In genomic region chr4:127482461-127482860, GRCm38 (mm10) we compare ENCODE assay signal across 27 mouse cellular contexts.
DNase-seq lines count a peak whose midpoint lies in the region; ATAC-seq and TF ChIP-seq lines count a peak whose summit lies in the region.
"Had no signal": no experiment of that assay in that cellular context is flagged by ENCODE, and none has a peak within 500 bp of the region (broad histone marks: within the 10 kb centered on the region; RNA-seq: fewer than 3 reads in every experiment).

No protein-coding gene starts in this region.

- no peaks in the 10 kb centered on the region for H3K36me3 ChIP-seq in embryonic facial prominence, embryonic 11.5 days (replicated peaks; ENCODE audit: control insufficient read depth, insufficient read depth, low read depth, low read length)
- no peaks in the 10 kb centered on the region for H3K36me3 ChIP-seq in embryonic facial prominence, embryonic 10.5 days (replicated peaks)
- no peaks in the 10 kb centered on the region for H3K36me3 ChIP-seq in embryonic facial prominence, embryonic 12.5 days
- H3K36me3 ChIP-seq: embryonic facial prominence, embryonic 13.5 days; embryonic facial prominence, embryonic 15.5 days; forebrain, embryonic 15.5 days; G1E had no signal

- ATAC-seq in embryonic facial prominence, embryonic 11.5 days (replicated peaks; ENCODE audit: insufficient number of reproducible peaks, low FRiP score, low TSS enrichment, low read depth): 0 out of 2 replicates have a peak, but pooled peaks have one; percentile 34
- ATAC-seq in embryonic facial prominence, embryonic 12.5 days (ENCODE audit: insufficient number of reproducible peaks, insufficient read depth, low FRiP score, low TSS enrichment): peak; percentile 49; the same call in 1 of the 2 replicates
- ATAC-seq: activated CD4-positive, CD25-positive, alpha-beta regulatory T cell, adult 4 months; CD4-positive, CD25-positive, alpha-beta regulatory T cell, adult 4 months; forebrain, embryonic 13.5 days; forebrain, embryonic 15.5 days; forebrain, postnatal 0 days; Patski had no signal

- H3K4me1 ChIP-seq in embryonic facial prominence, embryonic 11.5 days (ENCODE audit: control insufficient read depth, insufficient read depth, low read length): no peaks in the 10 kb centered on the region
- H3K4me1 ChIP-seq in embryonic facial prominence, embryonic 10.5 days: peaks cover 14% of the 10 kb centered on the region
- no peaks in the 10 kb centered on the region for H3K4me1 ChIP-seq in embryonic facial prominence, embryonic 12.5 days
- no peaks in the 10 kb centered on the region for H3K4me1 ChIP-seq in lung, adult 2 months (ENCODE audit: control insufficient read depth, insufficient read depth, low read length)
- H3K4me1 ChIP-seq: embryonic facial prominence, embryonic 13.5 days; embryonic facial prominence, embryonic 15.5 days; forebrain, embryonic 13.5 days; forebrain, embryonic 15.5 days had no signal

- DNase-seq in embryo, embryonic 10 days (ENCODE audit: low spot score): peak; percentile 21
- no peak for DNase-seq in embryo, embryonic 9.5 days (ENCODE audit: extremely low spot score)
- no peak for DNase-seq in embryonic facial prominence, embryonic 11.5 days (ENCODE audit: low spot score)
- DNase-seq in embryonic facial prominence, embryonic 10.5 days (ENCODE audit: low spot score): no peak
- DNase-seq in retina, postnatal 1 day: peak; percentile 72
- no peak for DNase-seq in lung, adult 2 months
- DNase-seq: adrenal gland, adult 8-10 months; adrenal gland, postnatal 14 days; adrenal gland, postnatal 36 days; B cell, adult 2 months; cerebellum, adult 11-12 months; cerebellum, adult 2 months; cerebellum, adult 9-10 months; cerebellum, postnatal 10 days; cerebellum, postnatal 25 days; forebrain, postnatal 0 days had no signal

- WGBS in embryonic facial prominence, embryonic 11.5 days: 49% methylated on average over 4 of the region's 4 CpGs
- 55% methylated on average over 4 of the region's 4 CpGs for WGBS in embryonic facial prominence, embryonic 10.5 days
- 38% methylated on average over 4 of the region's 4 CpGs for WGBS in embryonic facial prominence, embryonic 12.5 days
- 38% methylated on average over 4 of the region's 4 CpGs for WGBS in lung, adult 2 months

- no peak for TF ChIP-seq POLR2A in lung, adult 2 months (IDR thresholded peaks at IDR 0.05; ENCODE audit: borderline replicate concordance, extremely low read depth, low read depth, low read length)

- no peak overlapping the region for H3K4me3 ChIP-seq in embryonic facial prominence, embryonic 11.5 days (ENCODE audit: low read depth, low read length)
- H3K4me3 ChIP-seq in embryonic facial prominence, embryonic 10.5 days: no peak overlapping the region
- H3K4me3 ChIP-seq in embryonic facial prominence, embryonic 12.5 days: no peak overlapping the region
- H3K4me3 ChIP-seq in lung, adult 2 months (replicated peaks; ENCODE audit: extremely low read depth, low read depth, low read length): no peak overlapping the region
- H3K4me3 ChIP-seq: embryonic facial prominence, embryonic 13.5 days; embryonic facial prominence, embryonic 15.5 days; erythroblast, embryonic 14.5 days; forebrain, embryonic 13.5 days; forebrain, embryonic 15.5 days had no signal

- no peak overlapping the region for H3K27ac ChIP-seq in embryonic facial prominence, embryonic 11.5 days (replicated peaks; ENCODE audit: low read depth, low read length)
- no peak overlapping the region for H3K27ac ChIP-seq in embryonic facial prominence, embryonic 10.5 days (replicated peaks)
- no peak overlapping the region for H3K27ac ChIP-seq in embryonic facial prominence, embryonic 12.5 days
- H3K27ac ChIP-seq: embryonic facial prominence, embryonic 13.5 days; embryonic facial prominence, embryonic 15.5 days; forebrain, embryonic 13.5 days; forebrain, embryonic 15.5 days had no signal

- no peaks in the 10 kb centered on the region for H3K9me3 ChIP-seq in embryonic facial prominence, embryonic 11.5 days (replicated peaks; ENCODE audit: control insufficient read depth, low read length)
- H3K9me3 ChIP-seq in embryonic facial prominence, embryonic 10.5 days: no peaks in the 10 kb centered on the region
- no peaks in the 10 kb centered on the region for H3K9me3 ChIP-seq in embryonic facial prominence, embryonic 12.5 days
- H3K9me3 ChIP-seq: embryonic facial prominence, embryonic 13.5 days; embryonic facial prominence, embryonic 15.5 days; forebrain, embryonic 13.5 days; forebrain, embryonic 15.5 days had no signal

- no peak for TF ChIP-seq CTCF in lung, adult 2 months (IDR thresholded peaks at IDR 0.05; ENCODE audit: insufficient read depth, low read length)

- no peaks in the 10 kb centered on the region for H3K27me3 ChIP-seq in embryonic facial prominence, embryonic 11.5 days (ENCODE audit: control insufficient read depth, insufficient read depth, low read length)
- no peaks in the 10 kb centered on the region for H3K27me3 ChIP-seq in embryonic facial prominence, embryonic 10.5 days (replicated peaks; ENCODE audit: low read depth, poor library complexity, severe bottlenecking)
- peaks cover 3% of the 10 kb centered on the region; the same call in 1 of the 2 replicates for H3K27me3 ChIP-seq in embryonic facial prominence, embryonic 12.5 days
- H3K27me3 ChIP-seq: CH12.LX; embryonic facial prominence, embryonic 13.5 days; embryonic facial prominence, embryonic 15.5 days; forebrain, embryonic 13.5 days; forebrain, embryonic 15.5 days had no signal

- H3K4me2 ChIP-seq in embryonic facial prominence, embryonic 11.5 days (ENCODE audit: low read depth, low read length): no peak overlapping the region
- no peak overlapping the region for H3K4me2 ChIP-seq in embryonic facial prominence, embryonic 12.5 days (replicated peaks)
- H3K4me2 ChIP-seq: embryonic facial prominence, embryonic 13.5 days; embryonic facial prominence, embryonic 15.5 days; forebrain, embryonic 13.5 days; forebrain, embryonic 15.5 days had no signal

- no peak overlapping the region for H3K9ac ChIP-seq in embryonic facial prominence, embryonic 11.5 days (replicated peaks; ENCODE audit: low read length)
- H3K9ac ChIP-seq in embryonic facial prominence, embryonic 12.5 days: no peak overlapping the region
- H3K9ac ChIP-seq: embryonic facial prominence, embryonic 13.5 days; embryonic facial prominence, embryonic 15.5 days; forebrain, embryonic 13.5 days; forebrain, embryonic 15.5 days; forebrain, postnatal 0 days had no signal

Comparison
In these comparisons a context has a peak if more than half of its experiments do, and no peak if none do; other contexts are left out.
1. DNase-seq: peak in embryo, embryonic 10 days (single experiment) and retina, postnatal 1 day (single experiment); none in embryo, embryonic 9.5 days (single experiment), embryonic facial prominence, embryonic 11.5 days (single experiment), embryonic facial prominence, embryonic 10.5 days (single experiment) and lung, adult 2 months (single experiment).